20 mouse cellular contexts compared by ENCODE assay signal in the genomic region with DNA sequence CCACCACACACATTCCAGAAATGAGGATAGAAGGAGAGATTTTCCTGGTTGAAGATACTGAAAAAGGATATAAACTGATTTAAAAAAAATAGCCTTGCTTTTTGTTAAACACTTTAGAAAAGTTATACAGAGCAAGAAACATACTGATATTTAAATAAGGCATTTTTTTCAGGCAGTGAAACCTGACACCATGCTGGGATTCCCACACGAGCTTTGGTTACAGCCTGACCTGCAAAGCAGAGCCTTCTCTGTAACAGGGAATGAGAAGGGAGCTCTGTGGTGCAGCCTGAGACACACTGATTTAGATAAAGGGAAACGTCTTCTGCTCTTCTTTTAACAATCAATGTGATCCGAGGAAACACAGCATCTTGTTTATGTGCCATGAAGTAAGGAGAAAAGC. TPM values are rescaled to one million over a fixed set of nuclear protein-coding genes. Genes with fewer than 3 reads are reported as not detected.
DNase-seq lines count a peak whose midpoint lies in the region; ATAC-seq and TF ChIP-seq lines count a peak whose summit lies in the region.
"Had no signal": no experiment of that assay in that cellular context is flagged by ENCODE, and none has a peak within 500 bp of the region (broad histone marks: within the 10 kb centered on the region; RNA-seq: fewer than 3 reads in every experiment).

No protein-coding gene starts in this region.

- H3K36me3 ChIP-seq in embryonic facial prominence, embryonic 10.5 days (replicated peaks), result peaks cover 46% of the 10 kb centered on the region
- H3K36me3 ChIP-seq in limb, embryonic 15.5 days, result peaks cover 33% of the 10 kb centered on the region
- H3K36me3 ChIP-seq in liver, postnatal 0 days (replicated peaks; ENCODE audit: insufficient read depth, low read length), result no peaks in the 10 kb centered on the region

- intact Hi-C loops in gastrocnemius, adult 2 months (cut with DNase I), result loop anchor here (5.0 kb wide), 1 partner anchor 34 kb away; no protein-coding TSS in a partner anchor
- intact Hi-C loops in left cerebral cortex, adult 2 months (cut with DNase I), result no loop called here
- intact Hi-C loops in left cerebral cortex, postnatal 10 days (cut with DNase I), result no loop called here

- H3K27me3 ChIP-seq in embryonic facial prominence, embryonic 10.5 days (replicated peaks; ENCODE audit: low read depth, poor library complexity, severe bottlenecking), result no peaks in the 10 kb centered on the region
- H3K27me3 ChIP-seq in limb, embryonic 15.5 days, result no peaks in the 10 kb centered on the region
- no peaks in the 10 kb centered on the region for H3K27me3 ChIP-seq in liver, postnatal 0 days (ENCODE audit: insufficient read depth, low read length)
- H3K27me3 ChIP-seq: midbrain, embryonic 13.5 days had no signal

- no peak for TF ChIP-seq EP300 in liver, postnatal 0 days (IDR thresholded peaks at IDR 0.05; ENCODE audit: low read depth)

- DNase-seq in gastrocnemius, adult 2 months, result no peak
- DNase-seq in gastrocnemius, postnatal 4 days (ENCODE audit: low spot score in 2 of 2), result no peak
- DNase-seq in left cerebral cortex, adult 2 months (ENCODE audit: extremely low spot score in 1 of 2, low spot score in 2 of 2), result no peak
- no peak for DNase-seq in left cerebral cortex, postnatal 10 days (ENCODE audit: extremely low spot score in 1 of 2, low spot score in 2 of 2)
- no peak for DNase-seq in embryonic facial prominence, embryonic 10.5 days (ENCODE audit: low spot score)
- no peak for DNase-seq in liver, postnatal 0 days
- no peak for DNase-seq in layer of hippocampus, adult 11-12 months (ENCODE audit: low spot score)
- DNase-seq: adrenal gland, postnatal 10 days; cerebellum, adult 18-20 months; kidney, postnatal 14 days; lung, postnatal 4 days; thymus, postnatal 4 days had no signal

- no peaks in the 10 kb centered on the region for H3K9me3 ChIP-seq in embryonic facial prominence, embryonic 10.5 days
- H3K9me3 ChIP-seq in limb, embryonic 15.5 days, result no peaks in the 10 kb centered on the region
- H3K9me3 ChIP-seq in liver, postnatal 0 days (ENCODE audit: low read length), result no peaks in the 10 kb centered on the region
- H3K9me3 ChIP-seq: forebrain, embryonic 10.5 days; midbrain, embryonic 13.5 days had no signal

- peak overlapping the region; percentile 58 for H3K27ac ChIP-seq in gastrocnemius, adult 2 months
- peak overlapping the region; percentile 17; the same call in 1 of the 2 replicates for H3K27ac ChIP-seq in left cerebral cortex, adult 2 months
- H3K27ac ChIP-seq in embryonic facial prominence, embryonic 10.5 days (replicated peaks), result peak overlapping the region; percentile 54; the same call in 1 of the 2 replicates
- peak overlapping the region; percentile 22 for H3K27ac ChIP-seq in limb, embryonic 15.5 days
- H3K27ac ChIP-seq in liver, postnatal 0 days (ENCODE audit: low read depth), result no peak overlapping the region
- H3K27ac ChIP-seq: forebrain, embryonic 10.5 days; hindbrain, postnatal 0 days; midbrain, embryonic 13.5 days had no signal

- ATAC-seq in limb, embryonic 15.5 days (ENCODE audit: insufficient number of reproducible peaks, low FRiP score, low TSS enrichment, low read depth), result no peak
- no peak for ATAC-seq in liver, postnatal 0 days
- ATAC-seq: hindbrain, postnatal 0 days; midbrain, embryonic 13.5 days had no signal

- WGBS in embryonic facial prominence, embryonic 10.5 days, result 14% methylated on average over 3 of the region's 3 CpGs
- WGBS in limb, embryonic 15.5 days, result 7% methylated on average over 3 of the region's 3 CpGs
- 21% methylated on average over 3 of the region's 3 CpGs for WGBS in liver, postnatal 0 days (ENCODE audit: insufficient replicate concordance)

- H3K4me1 ChIP-seq in embryonic facial prominence, embryonic 10.5 days, result peaks cover 22% of the 10 kb centered on the region
- peaks cover 16% of the 10 kb centered on the region for H3K4me1 ChIP-seq in limb, embryonic 15.5 days
- H3K4me1 ChIP-seq in liver, postnatal 0 days (ENCODE audit: insufficient read depth), result peaks cover 7% of the 10 kb centered on the region

- H3K9ac ChIP-seq in limb, embryonic 15.5 days, result no peak overlapping the region
- no peak overlapping the region for H3K9ac ChIP-seq in liver, postnatal 0 days (replicated peaks)
- H3K9ac ChIP-seq: midbrain, embryonic 13.5 days had no signal

- H3K4me3 ChIP-seq in gastrocnemius, adult 2 months, result no peak overlapping the region
- H3K4me3 ChIP-seq in left cerebral cortex, adult 2 months, result no peak overlapping the region
- no peak overlapping the region for H3K4me3 ChIP-seq in embryonic facial prominence, embryonic 10.5 days
- no peak overlapping the region for H3K4me3 ChIP-seq in limb, embryonic 15.5 days
- no peak overlapping the region for H3K4me3 ChIP-seq in liver, postnatal 0 days (ENCODE audit: low read depth, low read length)
- H3K4me3 ChIP-seq: forebrain, embryonic 10.5 days; midbrain, embryonic 13.5 days had no signal

- no peak overlapping the region for H3K4me2 ChIP-seq in limb, embryonic 15.5 days
- H3K4me2 ChIP-seq in liver, postnatal 0 days (ENCODE audit: low read depth, low read length), result no peak overlapping the region
- H3K4me2 ChIP-seq: midbrain, embryonic 13.5 days had no signal

- TF ChIP-seq CTCF in gastrocnemius, adult 2 months (IDR thresholded peaks at IDR 0.05), result no peak
- TF ChIP-seq CTCF in left cerebral cortex, adult 2 months (IDR thresholded peaks at IDR 0.05), result no peak
- no peak for TF ChIP-seq CTCF in liver, postnatal 0 days (IDR thresholded peaks at IDR 0.05; ENCODE audit: low read depth)

RNA-seq across cellular contexts. Expression of a gene that starts 2.4 kb away (rescaled TPM):
- total RNA-seq in gastrocnemius, adult 2 months (2021), result 1 to 10 TPM; 1.8 to 2.1 TPM
- 1 to 10 TPM; 2.4 to 3.4 TPM for total RNA-seq in gastrocnemius, postnatal 4 days (2021)
- 1 to 10 TPM; 6.8 to 7.8 TPM for total RNA-seq in left cerebral cortex, adult 2 months (2021)
- total RNA-seq in left cerebral cortex, postnatal 10 days (2021), result 1 to 10 TPM; 6.3 to 7.4 TPM
- 3.4 and 4.5 TPM in 2 replicates for polyA plus RNA-seq in embryonic facial prominence, embryonic 10.5 days (2016; fragmentation: Nextera tagmentation; extraction: Ambion mirVana)
- 5.7 and 6.1 TPM in 2 replicates for polyA plus RNA-seq in limb, embryonic 15.5 days (2015; fragmentation: Nextera tagmentation; extraction: Ambion mirVana)
- 0.31 and 0.36 TPM in 2 replicates for polyA plus RNA-seq in liver, postnatal 0 days (2015; fragmentation: Nextera tagmentation; extraction: Ambion mirVana)

RNA-seq across cellular contexts. Expression of a gene that starts 19.1 kb away (rescaled TPM):
- 1 to 10 TPM; 1.3 to 2.3 TPM for total RNA-seq in gastrocnemius, adult 2 months (2021)
- 1 to 10 TPM; 4.4 to 5.3 TPM for total RNA-seq in gastrocnemius, postnatal 4 days (2021)
- total RNA-seq in left cerebral cortex, adult 2 months (2021), result 1 to 10 TPM; 3.6 to 3.8 TPM
- total RNA-seq in left cerebral cortex, postnatal 10 days (2021), result 1 to 10 TPM; 4.6 to 4.7 TPM
- 5.6 and 6.4 TPM in 2 replicates for polyA plus RNA-seq in embryonic facial prominence, embryonic 10.5 days (2016; fragmentation: Nextera tagmentation; extraction: Ambion mirVana)
- 8.2 and 8.3 TPM in 2 replicates for polyA plus RNA-seq in limb, embryonic 15.5 days (2015; fragmentation: Nextera tagmentation; extraction: Ambion mirVana)
- polyA plus RNA-seq in liver, postnatal 0 days (2015; fragmentation: Nextera tagmentation; extraction: Ambion mirVana), result 0.54 and 0.68 TPM in 2 replicates

RNA-seq across cellular contexts. Expression of a gene that starts 36.6 kb away (rescaled TPM):
- under 1 TPM in 1 of 2 experiments, not detected in 1; 0.59 TPM for total RNA-seq in gastrocnemius, adult 2 months (2021)
- not detected for total RNA-seq in gastrocnemius, postnatal 4 days (2021)
- 1 to 10 TPM; 1.1 to 1.4 TPM for total RNA-seq in left cerebral cortex, adult 2 months (2021)
- total RNA-seq in left cerebral cortex, postnatal 10 days (2021), result under 1 TPM in 1 of 2 experiments, not detected in 1; 0.73 TPM
- polyA plus RNA-seq in embryonic facial prominence, embryonic 10.5 days (2016; fragmentation: Nextera tagmentation; extraction: Ambion mirVana), result 1.6 and 4.8 TPM in 2 replicates
- polyA plus RNA-seq in limb, embryonic 15.5 days (2015; fragmentation: Nextera tagmentation; extraction: Ambion mirVana), result 1.1 and 2.3 TPM in 2 replicates
- not detected in 2 replicates for polyA plus RNA-seq in liver, postnatal 0 days (2015; fragmentation: Nextera tagmentation; extraction: Ambion mirVana)
- total RNA-seq: heart, postnatal 25 days; hindbrain, postnatal 0 days; layer of hippocampus, postnatal 14 days had no signal
- polyA plus RNA-seq: liver, embryonic 16.5 days; testis, adult 2 months had no signal

RNA-seq across cellular contexts. Expression of a gene that starts 36.7 kb away (rescaled TPM):
- 1 to 10 TPM; 1.2 to 3.4 TPM for total RNA-seq in gastrocnemius, adult 2 months (2021)
- total RNA-seq in gastrocnemius, postnatal 4 days (2021), result 1 to 10 TPM; 4.8 to 5.6 TPM
- 1 to 10 TPM; 7.0 to 7.2 TPM for total RNA-seq in left cerebral cortex, adult 2 months (2021)
- total RNA-seq in left cerebral cortex, postnatal 10 days (2021), result 1 to 10 TPM; 5.5 to 8.3 TPM
- polyA plus RNA-seq in embryonic facial prominence, embryonic 10.5 days (2016; fragmentation: Nextera tagmentation; extraction: Ambion mirVana), result 20.0 and 21.0 TPM in 2 replicates
- polyA plus RNA-seq in limb, embryonic 15.5 days (2015; fragmentation: Nextera tagmentation; extraction: Ambion mirVana), result 9.5 and 12.7 TPM in 2 replicates
- polyA plus RNA-seq in liver, postnatal 0 days (2015; fragmentation: Nextera tagmentation; extraction: Ambion mirVana), result 1.2 and 1.7 TPM in 2 replicates

RNA-seq across cellular contexts. Expression of a gene that starts 41.0 kb away (rescaled TPM):
- 10 to 100 TPM; 33.5 to 39.2 TPM for total RNA-seq in gastrocnemius, adult 2 months (2021)
- total RNA-seq in gastrocnemius, postnatal 4 days (2021), result 10 to 100 TPM; 52.5 to 65.2 TPM
- 10 to 100 TPM; 71.7 to 72.1 TPM for total RNA-seq in left cerebral cortex, adult 2 months (2021)
- total RNA-seq in left cerebral cortex, postnatal 10 days (2021), result 10 to 100 TPM; 53.8 to 57.4 TPM
- polyA plus RNA-seq in embryonic facial prominence, embryonic 10.5 days (2016; fragmentation: Nextera tagmentation; extraction: Ambion mirVana), result 119 and 127 TPM in 2 replicates
- polyA plus RNA-seq in limb, embryonic 15.5 days (2015; fragmentation: Nextera tagmentation; extraction: Ambion mirVana), result 132 and 137 TPM in 2 replicates
- polyA plus RNA-seq in liver, postnatal 0 days (2015; fragmentation: Nextera tagmentation; extraction: Ambion mirVana), result 10.1 and 10.7 TPM in 2 replicates
